Mouse (Mus musculus) megakaryocyte progenitor cell, adult 5-6 weeks (primary cell): Measurements from ENCODE around the gene Ehd4. TPM values are rescaled to one million over a fixed set of nuclear protein-coding genes. Genes with fewer than 3 reads are reported as not detected.

Source experiments
- ATAC-seq: replicated peaks from 2 replicates; pipeline ENCODE4 v1.8.0; 2016; ENCODE audit warnings: mild to moderate bottlenecking, moderate TSS enrichment, inconsistent platforms; ENCODE audit not compliant: poor library complexity
- total RNA-seq, 2 experiments: library from RNA; stranded (forward) in 1 of 2; stranded (reverse) in 1 of 2; fragments of 157-497, 149-512 nt in 1 of 2; fragments of 200-1000 nt in 1 of 2; gene quantifications; 2 replicates each; pipeline versions ENCODE4 v1.2.3 to v1.2.4; 2015 to 2017

The Ehd4 gene
- total RNA-seq (2015) (22.8 and 24.8 TPM in 2 replicates), total RNA-seq (2017) (28.6 and 30.1 TPM in 2 replicates)

GRCm38 (mm10) chr2:120154361-120154894 lies at the start of gene Ehd4:
Gene Ehd4 (minus strand): TSS chr2:120154606.
- peak; percentile 89 for ATAC-seq

- no peak for ATAC-seq
Observed at GRCm38 (mm10) chr2:120203742-120204141, 49.3 kb upstream of the Ehd4 start.

- ATAC-seq: no peak
Observed at GRCm38 (mm10) chr2:120200077-120200476, 45.7 kb upstream of the Ehd4 start.

- no peak for ATAC-seq
Observed at GRCm38 (mm10) chr2:120188174-120188573, 33.8 kb upstream of the Ehd4 start.

GRCm38 (mm10) chr2:120187583-120187982 lies 33.2 kb upstream of the Ehd4 start:
- no peak for ATAC-seq

- ATAC-seq: 0 out of 2 replicates have a peak, but pooled peaks have one; percentile 37
Observed at GRCm38 (mm10) chr2:120185527-120186276, 31.3 kb upstream of the Ehd4 start.

- no peak for ATAC-seq
Observed at GRCm38 (mm10) chr2:120178936-120179335, 24.5 kb upstream of the Ehd4 start.

- peak; percentile 54 for ATAC-seq
Observed at GRCm38 (mm10) chr2:120173718-120174117, 19.3 kb upstream of the Ehd4 start.

GRCm38 (mm10) chr2:120171362-120171761 lies 17.0 kb upstream of the Ehd4 start:
- peak; percentile 49 for ATAC-seq

- peak; percentile 84 for ATAC-seq
Observed at GRCm38 (mm10) chr2:120170726-120171125, 16.3 kb upstream of the Ehd4 start.

- no peak for ATAC-seq
Observed at GRCm38 (mm10) chr2:120169382-120169781, 15.0 kb upstream of the Ehd4 start.

GRCm38 (mm10) chr2:120167763-120168162 lies 13.4 kb upstream of the Ehd4 start:
- no peak for ATAC-seq

- ATAC-seq: no peak
Observed at GRCm38 (mm10) chr2:120165474-120165873, 11.1 kb upstream of the Ehd4 start.

- no peak for ATAC-seq
Observed at GRCm38 (mm10) chr2:120159434-120159833, 5.0 kb upstream of the Ehd4 start.

- peak; percentile 20; the same call in 1 of the 2 replicates for ATAC-seq
Observed at GRCm38 (mm10) chr2:120158846-120159245, 4.4 kb upstream of the Ehd4 start.

- peak; percentile 44 for ATAC-seq
Observed at GRCm38 (mm10) chr2:120158016-120158415, 3.6 kb upstream of the Ehd4 start.

GRCm38 (mm10) chr2:120157606-120158005 lies 3.2 kb upstream of the Ehd4 start:
- ATAC-seq: no peak

GRCm38 (mm10) chr2:120153586-120154360 lies 633 bp downstream of the Ehd4 start:
- peak; percentile 49 for ATAC-seq

GRCm38 (mm10) chr2:120150571-120150970 lies 3.8 kb downstream of the Ehd4 start:
- no peak for ATAC-seq

GRCm38 (mm10) chr2:120149634-120150033 lies 4.8 kb downstream of the Ehd4 start:
- ATAC-seq: no peak

GRCm38 (mm10) chr2:120147999-120148398 lies 6.4 kb downstream of the Ehd4 start:
- ATAC-seq: no peak; the same call in 1 of the 2 replicates

- no peak for ATAC-seq
Observed at GRCm38 (mm10) chr2:120147364-120147763, 7.0 kb downstream of the Ehd4 start.
